Mouse (Mus musculus): ENCODE results near the gene Stat5b.
"Not testable (repeated sequence)": the region's sequence is repeated elsewhere in the genome, so short reads cannot be mapped to it uniquely, and the experiment has no call there.

Stat5b gene

DNA sequence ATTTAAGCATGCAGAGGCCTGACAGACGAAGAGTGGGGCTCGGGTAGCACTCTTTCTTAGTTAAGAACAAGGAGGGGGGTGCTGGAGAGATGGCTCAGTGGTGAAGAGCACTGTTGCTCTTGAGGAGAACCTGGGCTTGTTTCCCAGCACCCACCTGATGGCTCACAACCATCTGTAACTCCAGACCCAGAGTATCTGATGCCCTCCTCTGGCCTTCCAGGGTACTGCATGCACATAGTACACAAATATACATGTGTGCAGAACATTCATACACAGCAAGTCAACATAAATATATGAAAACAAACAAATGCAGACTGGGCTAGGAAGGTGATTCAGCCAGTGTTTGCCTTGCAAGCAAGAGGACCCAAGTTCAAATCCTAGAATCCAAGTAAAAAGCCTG is 39.4 kb downstream of the Stat5b start:
- no peak for DNase-seq (ENCODE audit: low read depth)

DNA sequence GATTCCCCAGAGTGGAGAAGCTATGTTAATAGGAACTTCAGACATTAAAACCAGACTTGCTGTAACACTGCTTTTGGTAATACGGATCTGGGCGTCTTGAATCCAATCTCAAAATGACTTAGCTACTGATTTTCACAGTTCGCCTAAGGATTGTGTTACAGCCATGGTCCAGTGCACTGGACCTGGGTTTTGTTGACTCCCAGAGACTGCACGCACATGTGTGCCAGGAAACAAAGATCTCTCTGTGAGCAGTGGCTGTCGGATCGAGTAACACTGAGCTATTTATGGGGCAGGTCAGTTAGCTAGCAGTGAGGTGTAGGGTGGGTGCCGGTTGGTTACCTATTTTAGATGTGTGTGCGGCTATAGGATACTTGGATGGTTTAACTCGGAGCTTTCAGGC is 40.0 kb downstream of the Stat5b start:
- DNase-seq (ENCODE audit: low read depth): no peak

DNA sequence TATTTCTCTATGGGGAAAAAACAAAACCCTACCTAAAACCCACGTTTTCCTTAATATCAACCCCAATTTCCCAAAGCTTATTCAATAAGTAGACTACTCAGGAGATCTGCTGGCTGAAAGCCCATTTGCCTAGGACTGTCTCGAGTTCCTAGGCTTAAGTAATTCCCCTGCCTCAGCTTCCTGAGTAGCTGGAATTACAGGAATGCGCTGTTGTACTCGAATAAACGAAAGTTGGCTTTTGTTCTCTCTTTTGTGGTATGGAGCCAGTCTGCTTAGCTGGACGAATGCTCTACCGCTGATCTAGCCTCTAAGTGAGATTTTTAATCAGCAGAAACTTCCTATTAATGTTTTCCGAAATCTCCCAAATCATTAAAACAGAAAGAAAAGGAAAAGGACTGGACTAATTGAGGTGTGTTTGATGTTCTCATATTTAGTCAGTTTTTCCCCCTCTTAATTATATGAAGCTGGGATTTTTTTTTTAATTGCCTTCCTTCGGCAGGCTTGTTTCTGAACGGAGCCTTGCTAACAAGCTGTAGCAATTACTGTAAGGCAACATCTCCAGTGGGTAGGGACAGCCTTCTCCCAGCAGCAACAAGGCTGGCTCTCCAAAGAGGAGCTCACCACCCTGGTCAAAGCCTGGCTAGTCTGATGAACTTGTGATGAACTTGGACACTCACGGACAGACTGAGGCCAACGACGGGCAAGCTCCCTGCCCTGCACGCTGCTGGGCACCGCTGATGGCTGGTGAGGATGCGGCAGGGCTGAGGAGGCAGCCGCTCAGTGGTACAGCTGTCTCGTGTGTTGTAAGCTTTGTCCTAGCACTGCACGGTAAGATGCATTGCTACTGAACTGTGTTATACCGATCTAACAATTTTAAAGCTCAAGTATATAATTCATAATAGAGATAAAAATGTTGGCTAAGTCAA is 43.9 kb downstream of the Stat5b start:
- no peak for DNase-seq (ENCODE audit: low read depth)

DNA sequence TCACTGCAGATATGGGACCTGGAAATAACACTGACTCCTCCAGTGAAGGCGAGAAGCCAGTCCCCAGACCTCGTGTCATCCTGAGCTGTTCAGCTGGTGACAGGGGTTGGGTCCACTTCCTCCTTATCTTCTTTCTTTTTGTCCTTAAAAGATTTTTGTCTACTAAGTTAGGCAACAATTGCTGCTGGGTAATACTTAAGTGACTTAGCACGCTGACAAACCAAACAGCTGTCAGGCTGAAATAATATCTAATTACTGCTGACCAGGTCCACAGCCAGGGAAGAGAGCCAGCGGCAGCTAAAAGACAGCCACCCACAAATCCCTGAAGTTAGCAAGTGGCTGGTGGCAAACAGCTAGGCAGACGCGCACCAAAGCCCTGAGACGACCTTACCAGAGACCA is 45.0 kb downstream of the Stat5b start:
- DNase-seq (ENCODE audit: low read depth): no peak

DNA sequence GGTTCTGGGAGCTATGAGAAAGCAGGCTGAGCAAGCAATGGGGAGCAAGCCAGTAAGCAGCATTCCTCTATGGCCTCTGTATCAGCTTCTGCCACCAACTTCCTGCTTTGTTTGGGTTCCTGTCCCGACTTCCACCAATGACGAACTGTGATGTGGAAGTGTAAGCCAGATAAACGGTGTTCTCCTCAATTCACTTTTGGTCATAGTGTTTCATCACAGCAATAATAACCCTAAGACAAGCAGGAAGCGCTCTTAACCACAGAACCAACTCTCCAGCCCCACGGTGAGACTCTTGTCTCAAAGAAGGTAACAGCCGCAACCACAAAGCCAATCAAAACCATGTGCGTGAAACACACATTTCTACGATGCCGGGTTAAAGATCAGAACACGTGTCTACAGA is 46.1 kb downstream of the Stat5b start:
- DNase-seq (ENCODE audit: low read depth): no peak

DNA sequence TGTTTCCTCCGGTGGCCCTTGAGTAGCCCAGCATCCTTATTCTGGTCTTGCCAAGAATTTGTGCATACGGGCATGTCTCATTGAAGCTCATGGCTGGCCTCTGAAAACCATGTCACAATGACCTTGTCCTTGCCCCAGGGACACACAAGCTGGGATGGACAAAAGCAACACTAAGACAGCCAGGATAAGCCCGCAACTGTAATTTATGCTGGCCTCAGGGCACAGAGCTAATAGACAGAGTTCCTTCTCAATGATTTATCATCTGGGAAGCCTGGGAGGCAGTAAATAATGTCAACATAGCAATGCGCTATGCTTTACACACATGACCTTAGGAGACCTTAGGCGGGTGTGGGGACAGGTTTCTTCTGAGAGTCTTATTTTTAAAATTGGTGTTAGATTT is 51.1 kb downstream of the Stat5b start:
- no peak for DNase-seq (ENCODE audit: low read depth)

DNA sequence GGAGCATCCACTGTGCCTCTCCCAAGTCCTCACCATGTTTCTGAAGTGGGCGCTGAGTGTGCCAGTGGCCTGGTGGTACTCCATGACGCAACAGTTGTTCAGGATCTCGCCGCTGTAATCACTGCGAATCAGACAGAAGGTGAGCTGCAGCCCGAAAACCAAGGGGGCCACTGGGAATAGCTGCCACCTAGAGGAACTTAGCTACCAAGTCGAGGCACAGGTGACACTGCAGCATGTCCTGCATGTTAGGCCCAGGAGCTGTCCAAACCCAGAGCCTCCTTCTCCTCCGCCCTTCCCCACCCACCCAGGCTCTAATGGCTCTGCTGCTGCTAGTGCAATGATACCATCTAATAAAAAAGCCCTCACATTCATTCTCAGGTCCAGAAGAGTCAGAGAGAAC is 53.9 kb downstream of the Stat5b start:
- no peak for DNase-seq (ENCODE audit: low read depth)

DNA sequence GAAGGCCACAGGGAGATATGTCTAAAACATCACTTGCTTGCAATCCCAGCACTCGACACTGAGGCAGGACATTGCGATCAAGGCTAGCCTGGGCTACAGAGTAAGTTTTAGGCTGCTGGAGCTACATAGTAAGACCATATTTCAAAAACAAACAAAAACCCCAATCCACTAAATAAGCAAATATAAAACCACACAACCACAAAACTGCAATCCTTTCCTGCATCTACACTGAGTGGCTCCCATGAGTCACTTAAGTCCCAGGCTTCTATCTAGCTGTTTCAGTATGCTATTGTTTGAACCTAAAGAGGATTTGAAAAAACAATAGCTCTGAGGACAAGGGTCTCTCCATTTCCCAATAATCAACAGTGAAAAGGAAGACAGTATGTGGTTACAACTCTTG is 55.1 kb downstream of the Stat5b start:
- DNase-seq (ENCODE audit: low read depth): no peak

DNA sequence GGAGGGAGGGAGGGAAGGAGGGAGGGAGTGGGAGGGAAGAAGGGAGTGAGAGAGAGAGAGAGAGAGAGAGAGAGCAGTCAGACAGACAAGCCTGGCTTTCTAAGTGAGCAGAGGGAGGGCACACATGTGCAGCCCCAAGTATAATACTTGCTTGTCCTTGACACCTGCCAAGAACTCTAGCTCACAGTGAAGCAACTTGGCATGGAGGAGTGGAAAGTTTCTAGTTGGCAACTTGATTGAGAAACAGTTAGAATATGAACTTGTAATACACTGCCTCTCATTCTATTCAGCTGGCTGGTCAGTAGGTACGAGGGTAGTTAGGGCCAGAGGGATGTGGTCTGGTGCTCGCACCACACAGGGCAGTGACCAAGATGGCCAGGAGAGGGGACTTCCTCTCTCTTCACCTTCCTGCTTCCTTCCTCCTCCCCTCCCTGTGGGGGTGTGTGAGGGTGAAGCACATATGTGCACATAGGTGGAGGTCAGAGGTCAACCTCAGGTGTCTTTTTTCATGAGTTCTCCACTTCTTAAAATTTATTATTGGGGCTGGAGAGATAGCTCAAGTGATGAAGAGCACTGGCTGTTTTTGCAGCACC is 59.0 kb downstream of the Stat5b start:
- DNase-seq (ENCODE audit: low read depth): no peak

DNA sequence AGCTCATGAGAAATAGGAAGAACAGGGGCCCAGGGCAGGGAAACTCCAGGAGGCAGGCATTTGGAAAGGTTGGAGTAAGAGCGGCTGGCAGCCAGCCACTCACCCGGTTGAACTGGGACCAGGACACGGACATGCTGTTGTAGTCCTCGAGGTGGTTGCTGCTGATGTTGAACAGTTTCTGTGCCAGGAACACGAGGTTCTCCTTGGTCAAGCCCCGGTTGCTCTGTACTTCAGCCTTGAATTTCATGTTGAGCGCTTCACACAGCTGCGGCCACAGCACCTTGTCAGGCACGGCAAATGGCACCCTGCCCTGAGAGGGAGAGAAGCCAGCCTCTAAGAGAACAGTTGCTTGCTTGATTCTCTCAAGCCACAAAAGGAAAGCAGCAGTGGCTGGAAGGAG is 59.9 kb downstream of the Stat5b start:
- not testable (repeated sequence) for DNase-seq (ENCODE audit: low read depth)

DNA sequence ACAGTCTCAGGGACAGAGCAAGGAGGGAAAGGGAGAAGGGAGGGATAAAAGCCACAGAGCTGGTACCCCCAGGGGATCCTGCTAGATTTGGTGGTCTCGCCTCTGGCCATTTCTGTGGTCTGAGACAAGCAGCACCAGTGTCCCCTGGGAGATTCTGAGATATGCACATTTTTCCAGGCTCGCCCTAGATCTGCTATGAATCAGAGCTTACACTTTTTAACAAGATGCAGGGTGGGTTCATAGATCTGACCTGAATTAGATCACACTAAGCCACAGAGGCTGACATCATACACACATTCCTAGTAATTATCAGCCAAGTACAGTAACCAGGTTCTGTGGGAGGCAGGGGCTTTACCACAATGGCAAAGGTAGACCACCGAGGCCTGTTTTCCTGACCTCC is 60.8 kb downstream of the Stat5b start:
- no peak for DNase-seq (ENCODE audit: low read depth)

DNA sequence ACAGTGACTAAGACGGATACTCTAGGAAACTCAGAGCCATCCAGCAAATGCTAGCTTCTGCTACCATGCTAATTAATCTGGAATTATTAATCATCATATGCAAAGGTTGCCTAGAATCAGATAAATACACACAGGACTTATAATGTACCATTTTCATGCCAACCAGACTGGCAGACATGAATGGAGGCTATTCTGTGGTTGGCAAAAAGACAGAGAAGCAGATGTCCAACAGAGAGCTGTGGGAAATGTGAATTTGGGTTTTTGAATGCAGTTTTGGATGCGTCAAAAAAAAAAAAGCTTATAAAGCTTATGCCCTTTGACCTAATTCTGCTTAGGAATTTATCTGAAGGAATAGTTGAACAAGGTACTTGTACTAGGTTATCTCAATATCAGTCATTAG is 64.8 kb downstream of the Stat5b start:
- DNase-seq (ENCODE audit: low read depth): no peak

DNA sequence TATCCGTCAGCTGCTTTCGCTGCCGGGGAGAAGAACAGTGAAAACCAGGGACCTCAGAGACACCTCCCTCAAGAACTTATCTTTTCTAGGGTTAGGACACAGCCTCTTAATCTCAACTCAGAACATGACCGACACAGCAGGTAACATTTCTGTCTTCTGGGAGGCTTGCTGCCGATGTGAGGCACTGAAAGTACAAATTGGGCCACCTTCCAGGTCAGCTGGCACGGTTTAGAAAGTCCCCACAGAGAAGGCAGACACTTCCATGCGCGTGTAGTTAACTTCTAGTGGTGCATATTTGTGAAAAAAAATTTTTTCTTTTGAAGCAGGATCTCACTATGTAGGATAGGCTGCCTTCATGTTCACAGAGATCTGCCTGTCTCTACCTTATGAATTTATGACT is 66.2 kb downstream of the Stat5b start:
- DNase-seq (ENCODE audit: low read depth): no peak

DNA sequence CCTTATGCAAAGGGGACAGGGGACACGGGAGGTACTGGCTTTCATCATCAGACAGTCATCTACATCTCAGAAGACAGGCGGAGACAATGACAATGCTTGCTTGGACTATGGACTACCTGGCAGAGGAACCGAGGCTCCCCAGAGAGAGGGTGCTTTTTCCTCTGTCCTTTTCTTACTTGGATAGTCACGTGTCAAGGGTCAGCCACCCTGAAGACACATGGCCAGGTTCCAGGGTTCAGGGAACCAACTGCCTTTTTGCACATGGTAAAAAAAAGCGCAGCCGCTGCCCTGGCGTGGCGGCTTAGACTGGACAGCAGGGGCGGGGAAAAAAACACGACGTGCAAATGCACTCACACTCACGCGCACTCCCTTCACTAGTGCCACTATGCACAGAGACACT is 68.0 kb downstream of the Stat5b start:
- DNase-seq (ENCODE audit: low read depth): no peak

DNA sequence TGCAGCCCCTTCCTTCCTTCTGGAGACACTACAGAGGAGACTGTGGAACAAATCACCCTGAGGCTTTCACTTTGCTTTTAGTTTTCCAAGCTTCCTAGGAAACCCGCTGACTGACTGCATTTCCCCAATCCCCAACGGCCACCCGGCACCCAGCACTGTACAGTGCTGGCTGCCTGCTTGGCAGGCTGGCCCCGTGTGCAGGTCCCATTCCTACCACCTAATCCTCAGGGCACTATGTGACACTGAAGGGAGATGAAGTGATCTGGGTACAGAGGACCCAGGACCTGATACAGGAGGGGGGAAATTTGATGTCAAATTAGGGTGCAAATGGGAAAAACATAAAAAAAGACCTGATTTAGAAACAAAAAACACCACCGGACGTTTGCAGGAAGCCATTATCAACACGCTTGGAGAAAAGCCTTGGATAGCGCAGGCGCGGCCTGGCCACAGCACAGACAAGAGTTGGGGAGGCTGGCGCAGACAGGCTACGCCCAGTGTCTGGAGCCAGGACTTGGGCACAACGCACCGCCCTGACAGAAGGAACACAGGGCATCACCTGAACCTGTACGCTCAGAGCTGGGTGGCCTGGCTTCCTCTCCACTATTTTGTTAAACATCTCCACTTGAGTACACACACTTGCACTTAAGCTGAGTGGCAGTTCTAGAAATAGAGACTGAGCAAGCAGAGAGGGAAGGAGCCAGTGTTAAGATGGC is 68.6 kb downstream of the Stat5b start:
- DNase-seq (ENCODE audit: low read depth): no peak

DNA sequence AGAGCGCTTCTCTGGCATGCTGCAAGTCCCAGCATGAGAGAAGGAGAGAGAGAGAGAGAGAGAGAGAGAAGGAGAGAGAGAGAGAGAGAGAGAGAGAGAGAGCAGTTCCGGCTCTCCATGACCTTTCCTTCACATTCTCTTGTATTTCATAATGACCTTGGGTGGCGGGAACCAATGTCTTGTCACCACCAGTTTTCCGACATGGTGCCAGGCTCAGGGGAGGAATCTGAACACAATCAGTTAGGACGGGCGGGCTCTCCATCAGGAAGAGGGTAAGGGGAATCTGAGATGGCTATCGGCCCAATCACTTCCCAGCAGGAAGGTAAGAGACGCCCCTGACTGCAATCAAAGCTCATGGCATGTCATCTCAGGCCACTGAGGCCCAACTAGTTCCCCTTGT is 70.3 kb downstream of the Stat5b start:
- no peak for DNase-seq (ENCODE audit: low read depth)

DNA sequence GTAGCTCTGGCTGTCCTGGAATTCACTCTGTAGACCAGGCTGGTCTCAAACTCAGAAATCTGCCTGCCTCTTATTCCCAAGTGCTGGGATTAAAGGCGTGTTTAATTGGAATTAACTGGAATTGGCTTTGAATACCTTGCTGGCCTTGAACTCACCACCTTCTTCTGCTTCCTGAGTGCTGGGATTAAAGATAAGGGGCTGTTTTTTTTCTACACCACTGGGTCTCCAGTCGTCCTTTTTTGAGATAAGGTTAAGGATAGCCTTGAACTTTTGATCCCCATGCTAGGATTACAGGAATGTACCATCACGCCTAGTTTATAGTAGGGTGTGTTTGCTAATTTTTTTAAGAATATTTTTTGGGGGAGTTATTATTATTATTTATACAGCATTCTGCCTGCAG is 72.5 kb downstream of the Stat5b start:
- no peak for DNase-seq (ENCODE audit: low read depth)

DNA sequence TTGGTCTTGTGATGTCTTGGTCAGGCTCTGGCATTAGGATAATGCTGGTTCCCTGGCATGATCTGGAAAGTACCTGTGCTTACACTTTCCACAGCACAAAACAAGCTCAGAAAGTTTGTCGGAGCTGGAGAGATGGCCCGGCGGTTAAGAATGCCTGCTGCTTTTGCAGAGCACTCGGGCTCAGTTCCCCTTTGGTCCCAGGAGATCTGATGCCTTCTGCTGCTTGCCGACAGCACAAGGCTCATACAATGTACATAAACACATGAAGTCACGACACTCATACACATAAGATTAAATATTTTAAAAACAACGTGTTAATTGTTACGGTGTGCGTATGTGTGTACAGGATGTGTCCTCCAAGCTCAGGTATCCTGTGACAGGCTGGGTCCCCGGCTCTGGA is 74.6 kb downstream of the Stat5b start:
- no peak for DNase-seq (ENCODE audit: low read depth)

DNA sequence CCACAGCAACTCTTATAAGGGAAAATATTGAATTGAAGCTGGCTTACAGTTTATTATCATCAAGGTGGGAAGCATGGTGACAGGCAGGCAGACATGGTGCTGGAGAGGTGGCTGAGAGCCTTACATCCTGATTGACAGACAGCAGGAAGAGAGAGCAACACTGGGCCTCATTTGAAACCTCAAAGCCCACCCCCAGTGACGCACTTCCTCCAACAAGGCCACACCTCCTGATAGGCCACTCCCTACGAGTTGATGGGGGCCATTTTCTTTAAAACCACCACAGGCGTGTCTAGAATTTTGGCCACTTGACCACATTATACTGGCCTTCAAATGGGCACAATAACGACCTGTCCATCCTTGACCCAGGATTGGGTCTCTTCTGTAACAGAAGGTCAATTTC is 76.3 kb downstream of the Stat5b start:
- DNase-seq (ENCODE audit: low read depth): no peak

DNA sequence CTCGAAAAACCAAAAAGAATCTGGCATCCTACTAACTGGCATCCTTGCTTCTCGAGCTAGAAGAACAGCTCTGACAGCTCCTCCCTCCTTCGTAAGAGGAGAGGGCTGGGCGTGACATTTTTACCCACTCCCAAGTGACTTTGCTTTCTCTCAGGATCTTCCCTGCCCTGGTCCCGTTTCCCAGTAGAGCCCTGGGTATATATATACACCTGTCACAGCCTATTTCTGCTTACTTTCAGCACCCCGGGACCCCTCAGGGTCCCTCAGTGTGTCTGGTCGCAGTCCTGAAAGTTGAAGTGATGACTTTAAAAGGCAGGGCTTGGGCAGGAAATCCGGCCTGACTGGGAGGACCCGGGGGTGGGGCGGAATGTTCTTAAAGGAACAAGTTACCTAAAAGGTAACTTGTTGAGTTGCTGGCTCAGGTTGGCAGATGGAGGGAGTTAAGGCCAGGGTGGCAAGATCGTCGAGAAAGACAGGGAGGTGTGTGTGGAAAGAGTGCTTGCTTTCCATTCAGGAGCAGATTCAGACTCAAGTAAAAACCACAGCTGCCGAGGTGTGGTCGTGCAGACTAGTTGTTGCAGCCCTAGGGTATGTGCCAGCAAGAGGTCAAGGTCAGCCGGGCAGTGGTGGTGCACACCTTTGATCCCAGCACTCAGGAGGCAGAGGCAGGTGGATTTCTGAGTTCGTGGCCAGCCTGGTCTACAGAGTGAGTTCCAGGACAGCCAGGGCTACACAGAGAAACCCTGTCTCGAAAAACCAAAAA is 79.7 kb downstream of the Stat5b start, which contains the start of gene Ghdc:
Ghdc (minus strand) TSS at position 312 of the 763 bp plus-strand sequence.
- DNase-seq (ENCODE audit: low read depth): peak; percentile 64

DNA sequence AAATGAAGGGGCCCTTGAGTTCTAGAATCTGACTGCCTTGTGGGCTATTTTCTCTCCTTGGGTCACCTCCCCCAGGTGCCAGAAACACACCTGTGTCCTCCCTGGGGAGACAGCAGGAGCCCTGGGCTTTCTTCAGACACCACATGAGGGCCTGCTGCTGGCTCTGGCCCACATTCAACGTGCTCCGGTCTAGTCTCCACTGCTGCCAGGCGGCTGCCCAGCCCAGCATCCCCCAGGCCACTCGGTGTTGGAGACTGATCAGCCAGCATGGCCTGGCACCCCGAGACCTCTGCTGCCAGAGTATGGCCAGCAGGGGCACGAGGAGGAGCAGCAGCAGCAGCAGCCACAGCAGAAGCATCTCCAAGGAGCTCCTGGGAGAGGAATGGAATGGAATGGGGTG is 80.5 kb downstream of the Stat5b start:
- no peak for DNase-seq (ENCODE audit: low read depth)

DNA sequence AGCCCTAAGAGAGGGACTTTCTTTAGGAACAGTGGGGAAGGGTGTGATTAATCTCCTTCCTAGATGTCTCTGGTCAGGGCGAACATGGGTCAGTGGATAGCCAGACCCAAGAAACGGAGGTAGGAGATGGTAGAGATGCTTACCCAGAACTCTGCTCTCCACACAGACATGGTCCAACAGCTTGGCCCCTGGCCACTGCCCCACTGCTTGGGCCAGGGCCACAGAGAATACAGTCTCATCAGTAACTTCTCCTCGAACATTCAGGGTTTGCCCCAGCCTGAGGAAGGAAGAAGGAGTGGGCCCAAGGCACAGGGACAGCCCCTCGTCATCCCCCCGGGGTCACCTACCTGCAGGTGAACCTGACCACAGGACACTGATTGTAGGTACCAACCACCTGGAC is 82.7 kb downstream of the Stat5b start:
- DNase-seq (ENCODE audit: low read depth): no peak

All from c-Kit-positive CD71-negative TER-119-negative erythroid progenitor cells, embryonic 14.5 days (primary cell).